Comparison of ENCODE assay signal across 22 mouse cellular contexts in the genomic region with DNA sequence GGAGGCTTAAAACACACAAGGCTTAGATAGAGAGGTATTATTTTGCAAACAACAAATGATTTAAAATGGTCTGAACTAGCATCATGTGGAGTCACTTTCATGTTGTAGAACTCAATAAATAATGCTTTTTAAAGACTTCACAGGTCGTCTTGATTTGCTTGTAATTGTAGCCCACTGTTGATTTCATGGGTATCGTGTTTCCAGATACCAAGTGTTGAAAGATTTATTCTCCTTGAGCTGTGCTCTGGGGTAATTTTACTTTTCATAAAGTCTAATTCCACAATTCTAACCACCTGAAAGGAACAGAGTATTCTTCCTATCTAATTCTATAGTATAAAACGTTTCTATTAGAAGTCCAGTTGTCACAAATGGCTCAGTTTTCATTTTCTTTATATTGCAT.
DNase-seq lines count a peak whose midpoint lies in the region; ATAC-seq lines count a peak whose summit lies in the region.
"Had no signal": no experiment of that assay in that cellular context is flagged by ENCODE, and none has a peak within 500 bp of the region (broad histone marks: within the 10 kb centered on the region; RNA-seq: fewer than 3 reads in every experiment).

No protein-coding gene starts in this region.

- no peak overlapping the region for H3K4me2 ChIP-seq in midbrain, embryonic 14.5 days (ENCODE audit: low read length)

- peak; percentile 11 for DNase-seq in embryo, embryonic 10.5 days (ENCODE audit: low spot score)
- DNase-seq in embryo, embryonic 10 days (ENCODE audit: low spot score): no peak
- peak; percentile 19 for DNase-seq in embryo, embryonic 11 days
- no peak for DNase-seq in embryo, embryonic 9.5 days (ENCODE audit: extremely low spot score)
- DNase-seq in forelimb bud, embryonic 11.5 days (ENCODE audit: low read depth, low spot score): peak; percentile 58
- peak; percentile 52 for DNase-seq in hindlimb bud, embryonic 11.5 days (ENCODE audit: extremely low spot score, low read depth, low spot score)
- DNase-seq in midbrain, embryonic 14.5 days: no peak
- DNase-seq in cerebellum, adult 11 months: no peak
- DNase-seq: adrenal gland, adult 2 months; adrenal gland, adult 8-10 months; adrenal gland, postnatal 10 days; adrenal gland, postnatal 14 days; adrenal gland, postnatal 25 days; adrenal gland, postnatal 36 days; B cell, adult 2 months; cerebellum, adult 11-12 months; cerebellum, adult 18-20 months had no signal

- WGBS in midbrain, embryonic 14.5 days: 40% methylated on average over 3 of the region's 3 CpGs

- H3K36me3 ChIP-seq in midbrain, embryonic 14.5 days (ENCODE audit: control insufficient read depth, insufficient read depth, low read length): no peaks in the 10 kb centered on the region
- H3K36me3 ChIP-seq: G1E had no signal

- no peaks in the 10 kb centered on the region for H3K9me3 ChIP-seq in midbrain, embryonic 14.5 days (ENCODE audit: control insufficient read depth, low read length)
- H3K9me3 ChIP-seq: G1E had no signal

- H3K9ac ChIP-seq in midbrain, embryonic 14.5 days (replicated peaks; ENCODE audit: low read length): no peak overlapping the region

- no peaks in the 10 kb centered on the region for H3K27me3 ChIP-seq in midbrain, embryonic 14.5 days (ENCODE audit: control insufficient read depth, insufficient read depth, low read length)
- H3K27me3 ChIP-seq: CH12.LX had no signal

- no peaks in the 10 kb centered on the region; the same call in 1 of the 2 replicates for H3K4me1 ChIP-seq in midbrain, embryonic 14.5 days (ENCODE audit: control insufficient read depth, insufficient read depth, low read length)

- H3K4me3 ChIP-seq in midbrain, embryonic 14.5 days (replicated peaks; ENCODE audit: low read depth, low read length): no peak overlapping the region

- H3K27ac ChIP-seq in midbrain, embryonic 14.5 days (replicated peaks; ENCODE audit: low read depth, low read length): no peak overlapping the region

- ATAC-seq in midbrain, embryonic 14.5 days (ENCODE audit: low FRiP score, low TSS enrichment): no peak
- ATAC-seq: activated CD4-positive, CD25-positive, alpha-beta regulatory T cell, adult 4 months; CD4-positive, CD25-positive, alpha-beta regulatory T cell, adult 4 months; Patski had no signal

Comparison
In these comparisons a context has a peak if more than half of its experiments do, and no peak if none do; other contexts are left out.
1. DNase-seq: peak in embryo, embryonic 10.5 days (single experiment), embryo, embryonic 11 days (single experiment), forelimb bud, embryonic 11.5 days (single experiment) and hindlimb bud, embryonic 11.5 days (single experiment); none in embryo, embryonic 10 days (single experiment), embryo, embryonic 9.5 days (single experiment), midbrain, embryonic 14.5 days (single experiment) and cerebellum, adult 11 months (single experiment).